Mouse (Mus musculus): ENCODE measurements around the gene Htr3b.

- no peak for TF ChIP-seq CTCF (IDR thresholded peaks at IDR 0.05; ENCODE audit: borderline replicate concordance, control insufficient read depth, extremely low read depth, insufficient read depth, low read length, poor library complexity)
- no peak for TF ChIP-seq POLR2A (IDR thresholded peaks at IDR 0.05; ENCODE audit: control insufficient read depth, extremely low read depth, insufficient read depth, low read length, poor library complexity)
Measured at GRCm38 (mm10) chr9:48976661-48977355, 12.0 kb upstream of the Htr3b start.

Measured in thymus, adult 2 months (tissue).